Mouse (Mus musculus) forebrain, embryonic 12.5 days (tissue): Measurements from ENCODE around the gene Fam98b. TPM values are rescaled to one million over a fixed set of nuclear protein-coding genes. Genes with fewer than 3 reads are reported as not detected.

Source experiments
- ATAC-seq: fragments of 200-750 bp; cut with Nextera tagmentation; 2 replicates; pipeline ENCODE4 v1.8.0; 2017; ENCODE audit warnings: moderate TSS enrichment; ENCODE audit not compliant: low FRiP score
- H3K27ac ChIP-seq: fragments of 300-500 bp; sonication (generic); 2 replicates; pipeline ENCODE4 v1.5.1; 2016; ENCODE audit warnings: mild to moderate bottlenecking
- H3K27me3 ChIP-seq: fragments of 300-500 bp; sonication (generic); 2 replicates; pipeline ENCODE4 v1.6.1; 2016; ENCODE audit warnings: mild to moderate bottlenecking
- H3K36me3 ChIP-seq: fragments of 300-500 bp; sonication (generic); replicated peaks from 2 replicates; pipeline ENCODE4 v1.6.1; 2016; ENCODE audit warnings: mild to moderate bottlenecking
- H3K4me1 ChIP-seq: fragments of 300-500 bp; sonication (generic); 2 replicates; pipeline ENCODE4 v1.6.1; 2016
- H3K4me2 ChIP-seq: fragments of 300-500 bp; sonication (generic); 2 replicates; pipeline ENCODE4 v1.6.1; 2016; ENCODE audit warnings: mild to moderate bottlenecking, moderate library complexity
- H3K4me3 ChIP-seq: fragments of 300-500 bp; sonication (generic); replicated peaks from 2 replicates; pipeline ENCODE4 v1.5.1; 2016; ENCODE audit warnings: mild to moderate bottlenecking
- H3K9ac ChIP-seq: fragments of 300-500 bp; sonication (generic); 2 replicates; pipeline ENCODE4 v1.6.1; 2016; ENCODE audit warnings: mild to moderate bottlenecking
- H3K9me3 ChIP-seq: fragments of 300-500 bp; sonication (generic); 2 replicates; pipeline ENCODE4 v1.6.1; 2016
- WGBS: fragments of 180-500 bp; shearing (Covaris S2); methylation state at CpG from one replicate; pipeline ENCODE4 v1.1.7; 2016; 5-methylcytosine and 5-hydroxymethylcytosine counted together
- polyA plus RNA-seq: library from polyadenylated mRNA; unstranded; fragments of >200 nt; fragmentation: Nextera tagmentation; extraction: Ambion mirVana; gene quantifications from 2 replicates; pipeline ENCODE4 v1.2.1, GENCODE M21; 2016

The Fam98b gene
- polyA plus RNA-seq, 1 experiment from 2014 or later: 24.1 TPM

- 9% methylated on average over 13 of the region's 13 CpGs for WGBS
- no peak overlapping the region for H3K4me2 ChIP-seq
- H3K9ac ChIP-seq: no peak overlapping the region
Observed at GRCm38 (mm10) chr2:117231257-117231656, 18.3 kb upstream of the Fam98b start.

DNA sequence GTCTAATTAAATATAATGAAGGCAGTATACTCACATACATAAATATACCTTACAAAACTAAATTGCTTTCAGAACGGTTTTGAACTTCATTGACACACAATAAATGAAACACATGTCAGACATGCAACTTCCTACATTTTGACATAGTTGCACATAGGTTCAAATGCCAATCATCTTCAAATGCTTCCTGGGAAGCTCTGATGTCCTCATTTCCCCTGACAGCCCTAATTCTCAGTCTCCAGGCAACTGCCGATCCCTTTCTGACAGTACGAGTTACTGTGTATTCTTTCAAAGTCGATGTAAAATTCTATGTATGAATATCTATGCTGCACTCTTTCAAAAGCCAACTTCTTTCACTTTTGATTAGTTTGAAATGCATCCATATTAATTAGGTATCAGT, 7.6 kb upstream of the Fam98b start:
- no peak overlapping the region for H3K9ac ChIP-seq
- H3K4me3 ChIP-seq: no peak overlapping the region
- H3K36me3 ChIP-seq: no peaks in the 10 kb centered on the region
- no peaks in the 10 kb centered on the region for H3K9me3 ChIP-seq
- WGBS: 77% methylated on average over 4 of the region's 4 CpGs
- no peak for ATAC-seq
- H3K4me1 ChIP-seq: no peaks in the 10 kb centered on the region
- H3K27me3 ChIP-seq: peaks cover 2% of the 10 kb centered on the region; the same call in 1 of the 2 replicates
- H3K4me2 ChIP-seq: no peak overlapping the region
- H3K27ac ChIP-seq: no peak overlapping the region

More at GRCm38 (mm10) chr2:117231257-117231656, 18.3 kb upstream of the Fam98b start:
- Histone ChIP-seq H3K4me1 (peaks cover 10% of the 10 kb centered on the region), H3K9me3 (no peaks in the 10 kb centered on the region), H3K27ac (no peak overlapping the region), H3K27me3 (no peaks in the 10 kb centered on the region), H3K36me3 (no peaks in the 10 kb centered on the region), H3K4me3 (no peak overlapping the region)
- ATAC-seq: peak; percentile 68; the same call in 1 of the 2 replicates

DNA sequence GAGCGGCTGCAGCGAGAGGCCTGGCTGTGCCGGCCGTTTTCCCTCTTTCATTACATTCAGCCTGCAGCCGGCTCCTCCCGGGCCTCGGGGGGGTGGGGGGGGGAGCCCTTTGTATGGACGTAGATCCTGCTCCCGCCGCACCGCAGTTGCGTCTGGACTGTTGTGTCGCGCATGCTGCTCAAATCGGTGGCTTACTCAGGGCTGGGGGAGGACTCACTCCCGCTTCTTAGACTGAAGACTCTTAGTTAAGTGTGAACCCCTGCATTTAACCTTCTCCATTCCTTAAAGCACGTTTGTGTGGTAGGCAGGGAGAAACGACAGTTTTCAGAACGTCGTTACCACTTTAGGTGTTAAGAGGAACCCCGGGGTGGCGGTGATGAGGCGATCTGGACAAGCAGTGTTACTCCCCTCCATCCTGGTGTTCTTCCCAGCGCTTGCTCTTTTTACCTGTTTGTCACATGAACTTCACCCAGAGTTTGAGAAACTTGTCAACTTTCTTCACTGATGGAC, 517 bp downstream of the Fam98b start:
- Histone ChIP-seq H3K27me3 (no peaks in the 10 kb centered on the region), H3K4me1 (peaks cover 13% of the 10 kb centered on the region), H3K4me3 (peak overlapping the region; percentile 89), H3K4me2 (peak overlapping the region; percentile 81), H3K9ac (peak overlapping the region; percentile 90), H3K27ac (peak overlapping the region; percentile 92), H3K36me3 (0 out of 2 replicates have a peak, but pooled peaks cover 2% of the 10 kb centered on the region), H3K9me3 (no peaks in the 10 kb centered on the region)
- under 1% methylated on average over 24 of the region's 24 CpGs for WGBS
- peak; percentile 74 for ATAC-seq

DNA sequence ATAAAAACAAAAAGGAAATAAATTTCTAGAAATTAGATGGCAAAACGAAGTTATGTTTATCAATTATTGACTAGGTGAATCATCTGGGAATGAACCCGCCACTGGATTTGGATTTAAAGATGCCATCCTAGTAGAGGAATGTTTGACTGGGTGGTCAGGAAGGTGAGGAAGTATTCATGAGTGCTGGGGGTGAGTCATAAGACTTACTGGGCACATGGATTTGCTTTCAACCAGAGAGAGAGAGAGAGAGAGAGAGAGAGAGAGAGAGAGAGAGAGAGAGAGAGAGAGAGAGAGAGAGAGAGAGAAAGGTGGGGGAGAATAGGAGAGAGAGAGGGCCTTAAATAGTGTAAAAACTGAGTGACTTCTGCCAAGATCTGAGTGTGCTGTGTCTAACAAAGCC, 5.9 kb downstream of the Fam98b start:
- no peak for ATAC-seq
- Histone ChIP-seq H3K27ac (no peak overlapping the region), H3K4me3 (no peak overlapping the region), H3K36me3 (peaks cover 17% of the 10 kb centered on the region), H3K4me2 (no peak overlapping the region), H3K27me3 (no peaks in the 10 kb centered on the region), H3K9me3 (no peaks in the 10 kb centered on the region), H3K9ac (no peak overlapping the region), H3K4me1 (peaks cover 11% of the 10 kb centered on the region)
- 85% methylated on average over 2 of the region's 2 CpGs for WGBS

GRCm38 (mm10) chr2:117257617-117258016, 8.1 kb downstream of the Fam98b start:
- Histone ChIP-seq H3K4me3 (no peak overlapping the region), H3K27ac (no peak overlapping the region), H3K9me3 (no peaks in the 10 kb centered on the region), H3K9ac (no peak overlapping the region), H3K4me1 (no peaks in the 10 kb centered on the region), H3K4me2 (no peak overlapping the region), H3K27me3 (no peaks in the 10 kb centered on the region), H3K36me3 (peaks cover 25% of the 10 kb centered on the region)
- 89% methylated on average over 1 of the region's 1 CpGs for WGBS
- no peak for ATAC-seq

GRCm38 (mm10) chr2:117262184-117262583, 12.6 kb downstream of the Fam98b start:
- no peak overlapping the region for H3K4me3 ChIP-seq
- no peak for ATAC-seq
- peaks cover 41% of the 10 kb centered on the region for H3K36me3 ChIP-seq

DNA sequence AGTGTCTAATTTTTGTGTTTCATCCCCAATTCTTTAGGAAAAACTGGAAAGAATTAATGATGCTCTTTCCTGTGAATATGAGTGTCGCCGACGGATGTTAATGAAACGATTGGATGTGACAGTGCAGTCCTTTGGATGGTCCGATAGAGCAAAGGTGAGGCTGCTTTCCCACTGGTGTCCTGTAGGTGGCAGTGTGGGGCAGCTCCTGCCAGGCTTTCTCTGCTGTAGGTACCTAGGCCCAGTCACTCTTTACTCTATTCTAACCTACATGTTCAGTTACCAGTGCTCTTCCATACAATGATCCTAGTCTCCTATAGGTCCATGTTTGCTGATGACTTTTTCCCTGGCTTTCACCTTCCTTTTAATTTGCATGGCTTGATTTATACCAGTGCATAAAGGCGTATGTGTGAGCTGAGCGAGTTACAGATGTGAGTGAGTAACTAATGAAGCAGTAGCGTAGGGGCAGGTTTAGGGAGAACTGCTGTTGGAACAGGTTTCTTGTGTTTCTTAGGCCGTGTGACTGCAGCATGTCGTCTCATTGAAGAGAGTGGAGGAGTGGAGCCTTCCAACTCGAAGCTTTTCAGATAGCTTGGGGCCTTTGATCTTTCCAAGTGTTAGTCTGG, 14.4 kb downstream of the Fam98b start:
- WGBS: 74% methylated on average over 11 of the region's 11 CpGs
- Histone ChIP-seq H3K27ac (no peak overlapping the region), H3K4me3 (no peak overlapping the region), H3K4me1 (no peaks in the 10 kb centered on the region), H3K9me3 (no peaks in the 10 kb centered on the region), H3K36me3 (peaks cover 49% of the 10 kb centered on the region), H3K4me2 (no peak overlapping the region), H3K27me3 (no peaks in the 10 kb centered on the region), H3K9ac (no peak overlapping the region)
- peak; percentile 83 for ATAC-seq

More at GRCm38 (mm10) chr2:117262184-117262583, 12.6 kb downstream of the Fam98b start:
- Histone ChIP-seq H3K9me3 (no peaks in the 10 kb centered on the region), H3K9ac (no peak overlapping the region), H3K27me3 (no peaks in the 10 kb centered on the region), H3K27ac (no peak overlapping the region), H3K4me2 (no peak overlapping the region), H3K4me1 (no peaks in the 10 kb centered on the region)
- WGBS: 90% methylated on average over 5 of the region's 5 CpGs

DNA sequence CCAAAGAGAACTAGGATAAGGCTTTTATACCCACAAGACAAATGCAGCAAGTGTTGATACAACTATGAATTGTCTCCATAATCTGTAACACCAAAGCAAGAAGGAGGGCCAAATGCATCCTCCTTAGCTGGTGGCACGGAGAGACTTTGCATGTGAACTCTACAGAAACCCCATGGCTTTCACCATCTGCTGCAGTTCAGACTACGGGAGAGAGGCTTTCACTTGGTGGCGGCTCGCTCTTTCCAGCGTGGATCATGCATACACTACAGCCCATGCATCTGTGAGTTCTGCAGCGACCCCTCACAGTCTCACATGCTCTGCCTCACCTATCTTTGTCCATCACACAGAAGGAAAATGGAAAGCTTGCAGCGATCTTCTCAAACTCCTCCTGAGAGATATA, 38.8 kb downstream of the Fam98b start:
- no peak for ATAC-seq
- H3K4me3 ChIP-seq: no peak overlapping the region
- H3K27ac ChIP-seq: no peak overlapping the region
- H3K4me1 ChIP-seq: no peaks in the 10 kb centered on the region
- no peaks in the 10 kb centered on the region for H3K9me3 ChIP-seq
- WGBS: 88% methylated on average over 7 of the region's 7 CpGs
- no peak overlapping the region for H3K4me2 ChIP-seq
- no peaks in the 10 kb centered on the region for H3K36me3 ChIP-seq
- H3K9ac ChIP-seq: no peak overlapping the region
- H3K27me3 ChIP-seq: no peaks in the 10 kb centered on the region

GRCm38 (mm10) chr2:117299596-117300448, 50.3 kb downstream of the Fam98b start:
- H3K27ac ChIP-seq: no peak overlapping the region
- no peaks in the 10 kb centered on the region for H3K27me3 ChIP-seq
- no peaks in the 10 kb centered on the region for H3K36me3 ChIP-seq
- no peak overlapping the region for H3K4me2 ChIP-seq
- H3K4me3 ChIP-seq: no peak overlapping the region
- WGBS: 88% methylated on average over 16 of the region's 16 CpGs
- ATAC-seq: no peak
- no peaks in the 10 kb centered on the region for H3K4me1 ChIP-seq
- H3K9ac ChIP-seq: no peak overlapping the region
- H3K9me3 ChIP-seq: no peaks in the 10 kb centered on the region

DNA sequence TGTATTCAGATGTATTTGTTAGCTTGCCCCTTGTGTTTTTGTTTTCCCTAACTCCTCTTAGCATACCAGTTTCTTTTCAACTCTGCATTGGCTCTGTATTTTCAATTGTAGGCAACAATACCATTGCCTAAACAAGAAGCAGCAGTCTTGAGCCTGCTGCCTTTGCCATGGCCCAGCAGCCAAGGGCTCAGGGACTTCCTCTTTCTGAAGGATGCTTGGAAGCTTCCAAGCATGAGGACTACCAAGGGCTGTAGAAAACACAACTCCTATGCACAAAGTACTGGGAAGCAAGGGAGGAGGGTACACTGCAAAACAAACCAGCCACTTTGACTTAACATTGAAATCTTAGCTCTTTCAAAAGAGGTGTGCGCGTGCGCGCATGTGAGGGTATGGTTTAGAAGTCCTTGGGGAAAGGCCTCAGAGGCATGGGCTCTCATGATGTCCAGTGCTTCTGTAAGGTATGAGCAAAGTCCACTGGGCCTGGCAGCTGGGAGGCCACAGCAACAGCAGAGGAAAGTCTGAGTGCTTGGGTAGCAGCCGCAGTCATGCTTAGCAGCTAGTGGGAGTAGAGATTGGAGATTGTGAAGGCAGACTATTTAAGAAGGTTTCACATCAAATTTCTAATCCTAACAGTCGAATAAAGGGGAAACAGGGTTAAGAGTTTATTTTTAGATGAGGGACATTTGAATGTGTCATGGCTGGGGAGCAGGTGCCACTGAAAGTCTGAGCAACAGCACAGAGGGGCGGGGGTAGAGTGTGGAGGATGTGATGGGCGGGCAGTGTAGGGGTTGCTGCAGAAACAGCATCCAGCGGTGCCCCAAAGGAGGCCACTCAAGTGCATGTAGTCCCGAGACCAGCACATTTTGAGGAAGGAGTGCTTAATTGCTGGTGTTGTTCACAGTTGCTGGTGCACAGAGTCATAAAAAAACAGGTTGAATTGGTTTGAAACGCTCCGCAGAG, 54.1 kb downstream of the Fam98b start:
- H3K4me3 ChIP-seq: no peak overlapping the region
- ATAC-seq: no peak
- H3K36me3 ChIP-seq: no peaks in the 10 kb centered on the region
- no peaks in the 10 kb centered on the region for H3K4me1 ChIP-seq
- no peak overlapping the region for H3K9ac ChIP-seq
- no peak overlapping the region for H3K4me2 ChIP-seq
- H3K27me3 ChIP-seq: no peaks in the 10 kb centered on the region
- WGBS: 93% methylated on average over 12 of the region's 12 CpGs
- no peak overlapping the region for H3K27ac ChIP-seq
- H3K9me3 ChIP-seq: no peaks in the 10 kb centered on the region

GRCm38 (mm10) chr2:117304941-117305340, 55.4 kb downstream of the Fam98b start:
- Histone ChIP-seq H3K4me3 (no peak overlapping the region), H3K9ac (no peak overlapping the region), H3K9me3 (no peaks in the 10 kb centered on the region), H3K4me1 (no peaks in the 10 kb centered on the region), H3K27ac (no peak overlapping the region), H3K36me3 (no peaks in the 10 kb centered on the region), H3K27me3 (no peaks in the 10 kb centered on the region), H3K4me2 (no peak overlapping the region)
- no peak for ATAC-seq
- 93% methylated on average over 5 of the region's 5 CpGs for WGBS

GRCm38 (mm10) chr2:117307959-117308358, 58.4 kb downstream of the Fam98b start:
- no peak for ATAC-seq
- Histone ChIP-seq H3K27ac (no peak overlapping the region), H3K9me3 (no peaks in the 10 kb centered on the region)

More at GRCm38 (mm10) chr2:117307959-117308358, 58.4 kb downstream of the Fam98b start:
- Histone ChIP-seq H3K27me3 (no peaks in the 10 kb centered on the region), H3K4me2 (no peak overlapping the region), H3K4me1 (peaks cover 7% of the 10 kb centered on the region), H3K4me3 (no peak overlapping the region), H3K9ac (no peak overlapping the region), H3K36me3 (no peaks in the 10 kb centered on the region)
- 89% methylated on average over 3 of the region's 3 CpGs for WGBS
